Mouse (Mus musculus) kidney, postnatal 0 days (tissue): ENCODE results near the gene Tnfaip3. TPM values are rescaled to one million over a fixed set of nuclear protein-coding genes. Genes with fewer than 3 reads are reported as not detected.

Experiments
- ATAC-seq: fragments of 200-750 bp; cut with Nextera tagmentation; replicated peaks from 2 replicates; pipeline ENCODE4 v1.8.0; 2017; ENCODE audit warnings: low read depth, moderate number of reproducible peaks, moderate TSS enrichment, moderate library complexity; ENCODE audit not compliant: low FRiP score
- DNase-seq: peaks from one replicate; pipeline ENCODE4 v3.0.0-alpha.2; 2016; ENCODE audit warnings: low spot score
- H3K27ac ChIP-seq: fragments of 300-500 bp; sonication (generic); 2 replicates; pipeline ENCODE4 v1.5.1; 2014; ENCODE audit warnings: mild to moderate bottlenecking
- H3K27me3 ChIP-seq: fragments of 300-500 bp; sonication (generic); 2 replicates; pipeline ENCODE4 v1.6.1; 2014; ENCODE audit warnings: low read length, mixed read lengths; ENCODE audit not compliant: insufficient read depth
- H3K36me3 ChIP-seq: fragments of 300-500 bp; sonication (generic); 2 replicates; pipeline ENCODE4 v1.6.1; 2014; ENCODE audit warnings: low read length, mixed read lengths; ENCODE audit not compliant: insufficient read depth
- H3K4me1 ChIP-seq: fragments of 300-500 bp; sonication (generic); replicated peaks from 2 replicates; pipeline ENCODE4 v1.6.1; 2014; ENCODE audit warnings: antibody characterized with exemption, low read length, mixed read lengths; ENCODE audit not compliant: insufficient read depth
- H3K4me2 ChIP-seq: fragments of 300-500 bp; sonication (generic); 2 replicates; pipeline ENCODE4 v1.6.1; 2014; ENCODE audit warnings: mild to moderate bottlenecking, low read length, moderate library complexity, mixed read lengths
- H3K4me3 ChIP-seq: fragments of 300-500 bp; sonication (generic); replicated peaks from 2 replicates; pipeline ENCODE4 v1.5.1; 2014; ENCODE audit warnings: low read depth, low read length
- H3K9ac ChIP-seq: fragments of 300-500 bp; sonication (generic); 2 replicates; pipeline ENCODE4 v1.6.1; 2014; ENCODE audit warnings: low read depth, low read length
- H3K9me3 ChIP-seq: fragments of 300-500 bp; sonication (generic); replicated peaks from 2 replicates; pipeline ENCODE4 v1.6.1; 2016; ENCODE audit warnings: low read length, inconsistent platforms, mixed read lengths
- CTCF ChIP-seq: IDR thresholded peaks from 2 replicates; pipeline ENCODE4 v1.5.1; 2016; ENCODE audit warnings: antibody characterized with exemption, low read depth, mild to moderate bottlenecking, moderate library complexity
- WGBS: fragments of 180-500 bp; shearing (Covaris S2); extraction: QIAGEN DNeasy Blood & Tissue Kit; methylation state at CpG from one replicate; pipeline ENCODE4 v1.1.7; 2014; 5-methylcytosine and 5-hydroxymethylcytosine counted together
- polyA plus RNA-seq: library from polyadenylated mRNA; unstranded; fragments of >200 nt; fragmentation: Nextera tagmentation; extraction: Ambion mirVana; gene quantifications from 2 replicates; pipeline ENCODE4 v1.2.1, GENCODE M21; 2015

Tnfaip3 gene
- polyA plus RNA-seq, 1 experiment from 2014 or later, result 2.5 TPM

DNA sequence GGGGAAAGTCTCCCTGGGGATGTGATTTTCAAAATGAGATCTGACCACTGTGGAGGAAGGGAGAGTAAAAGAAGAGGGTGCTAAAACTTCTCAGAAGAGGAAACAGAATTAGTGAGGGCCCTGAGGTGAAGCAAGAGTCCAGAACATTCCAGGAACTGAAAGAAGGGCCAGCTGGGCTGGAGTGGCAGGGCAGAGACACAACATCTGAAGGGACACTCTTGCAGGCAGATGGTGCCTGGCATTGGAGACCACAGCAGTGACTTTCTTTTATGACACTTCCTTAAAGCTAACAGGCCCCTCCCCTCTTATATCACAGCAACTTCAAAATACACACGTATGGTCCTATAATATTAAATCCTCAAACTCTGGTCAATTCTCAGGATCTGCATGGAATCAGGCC is 18.2 kb upstream of the Tnfaip3 start:
- ATAC-seq, result no peak
- DNase-seq, result no peak
- Histone ChIP-seq H3K9me3 (no peaks in the 10 kb centered on the region), H3K4me1 (no peaks in the 10 kb centered on the region), H3K4me2 (no peak overlapping the region), H3K9ac (no peak overlapping the region), H3K4me3 (no peak overlapping the region), H3K27me3 (no peaks in the 10 kb centered on the region), H3K27ac (no peak overlapping the region), H3K36me3 (no peaks in the 10 kb centered on the region)
- 86% methylated on average over 1 of the region's 1 CpGs for WGBS
- no peak for TF ChIP-seq CTCF

DNA sequence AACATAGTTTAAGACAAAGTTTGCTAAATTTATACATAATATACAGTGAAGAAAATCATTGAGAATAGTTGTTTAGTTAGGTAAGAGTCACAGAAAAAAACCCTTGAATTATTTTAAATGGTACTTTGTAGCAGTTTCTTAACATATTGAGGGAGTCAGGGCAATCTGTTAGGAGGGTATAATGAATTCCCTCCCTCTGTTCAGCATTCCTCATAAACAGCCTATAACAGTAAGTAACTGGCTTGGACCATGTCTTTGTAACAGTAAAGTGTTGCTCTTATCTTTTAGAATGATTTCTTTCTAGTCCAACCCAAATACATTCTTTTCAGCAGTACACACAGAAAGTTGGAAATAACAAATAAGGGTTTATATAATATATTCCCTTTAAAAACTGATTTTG is 16.4 kb upstream of the Tnfaip3 start:
- ATAC-seq, result no peak
- Histone ChIP-seq H3K4me2 (no peak overlapping the region), H3K4me3 (no peak overlapping the region)

DNA sequence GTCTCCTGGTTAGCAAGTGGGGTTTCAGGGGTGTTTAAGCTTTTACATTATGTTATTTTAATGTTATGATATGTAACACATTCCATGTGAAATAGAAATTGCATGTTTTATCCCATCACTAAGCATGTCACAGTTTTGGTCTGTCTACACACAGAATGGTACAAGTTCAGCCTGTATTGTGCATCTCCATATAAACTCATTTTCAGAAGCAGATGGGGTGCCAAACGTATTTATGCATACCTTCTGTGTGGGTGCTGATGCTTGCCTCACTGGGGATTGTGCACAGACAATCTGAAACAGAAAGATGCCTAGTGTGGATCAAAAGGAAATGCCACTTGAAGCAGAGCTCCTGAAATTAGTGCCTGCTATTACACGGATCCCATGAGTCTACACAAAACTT is 15.2 kb upstream of the Tnfaip3 start:
- TF ChIP-seq CTCF, result no peak
- DNase-seq, result no peak
- Histone ChIP-seq H3K27ac (no peak overlapping the region), H3K4me3 (no peak overlapping the region), H3K9me3 (no peaks in the 10 kb centered on the region), H3K4me1 (no peaks in the 10 kb centered on the region), H3K36me3 (no peaks in the 10 kb centered on the region), H3K9ac (no peak overlapping the region), H3K27me3 (no peaks in the 10 kb centered on the region), H3K4me2 (no peak overlapping the region)
- 84% methylated on average over 2 of the region's 2 CpGs for WGBS
- no peak for ATAC-seq

More for the DNA sequence above, 16.4 kb upstream of the Tnfaip3 start:
- Histone ChIP-seq H3K4me1 (no peaks in the 10 kb centered on the region), H3K27me3 (no peaks in the 10 kb centered on the region), H3K9me3 (no peaks in the 10 kb centered on the region), H3K36me3 (no peaks in the 10 kb centered on the region), H3K27ac (no peak overlapping the region), H3K9ac (no peak overlapping the region)
- no peak for TF ChIP-seq CTCF
- no peak for DNase-seq

DNA sequence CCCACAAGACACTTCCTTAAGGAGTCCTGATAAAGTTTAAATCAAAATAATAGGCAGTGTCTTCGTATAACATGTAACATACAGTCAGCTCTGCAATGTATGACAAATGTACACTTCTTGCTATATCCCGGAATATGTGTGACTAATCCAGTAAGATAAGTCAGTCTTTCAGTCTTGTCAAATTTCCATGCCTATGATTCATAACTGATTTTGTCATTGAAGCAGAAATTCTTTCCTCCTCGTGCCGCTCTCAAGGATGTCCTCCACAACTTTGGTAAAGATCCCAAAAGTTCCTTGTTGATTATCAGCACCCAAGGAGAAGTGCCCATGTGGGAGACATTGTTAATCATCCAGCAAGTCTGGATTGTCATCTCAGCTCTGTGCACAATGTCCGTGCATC is 11.3 kb upstream of the Tnfaip3 start:
- H3K9me3 ChIP-seq, result no peaks in the 10 kb centered on the region
- no peak for TF ChIP-seq CTCF
- WGBS, result 89% methylated on average over 5 of the region's 5 CpGs
- H3K27ac ChIP-seq, result no peak overlapping the region
- ATAC-seq, result no peak
- H3K27me3 ChIP-seq, result no peaks in the 10 kb centered on the region
- no peak overlapping the region for H3K4me2 ChIP-seq
- no peaks in the 10 kb centered on the region for H3K36me3 ChIP-seq
- no peak overlapping the region for H3K4me3 ChIP-seq
- H3K9ac ChIP-seq, result no peak overlapping the region
- no peaks in the 10 kb centered on the region for H3K4me1 ChIP-seq
- no peak for DNase-seq

DNA sequence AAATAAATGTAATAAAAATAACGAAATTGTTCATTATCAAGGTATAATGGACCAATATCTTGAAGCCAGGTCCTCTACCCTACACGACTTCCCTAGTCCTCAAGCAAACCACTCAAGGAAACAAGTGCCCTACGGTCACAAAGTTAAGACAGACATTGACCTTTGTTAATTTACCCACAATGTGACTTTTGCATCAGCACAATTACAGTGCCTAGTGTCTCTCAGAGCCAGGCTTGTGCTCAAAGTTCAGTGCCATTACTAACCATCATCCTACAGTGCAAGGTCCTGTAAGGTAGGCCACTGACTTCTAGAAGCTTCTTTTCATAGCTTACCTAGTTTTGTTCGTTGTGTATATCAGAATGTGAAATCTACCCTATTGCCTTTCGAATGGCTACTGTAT is 8.9 kb upstream of the Tnfaip3 start:
- no peak for TF ChIP-seq CTCF
- Histone ChIP-seq H3K4me3 (no peak overlapping the region), H3K9ac (no peak overlapping the region), H3K36me3 (no peaks in the 10 kb centered on the region), H3K27ac (no peak overlapping the region), H3K27me3 (no peaks in the 10 kb centered on the region), H3K4me1 (no peaks in the 10 kb centered on the region), H3K9me3 (no peaks in the 10 kb centered on the region), H3K4me2 (no peak overlapping the region)
- WGBS, result 84% methylated on average over 5 of the region's 5 CpGs
- ATAC-seq (no peak), DNase-seq (no peak)

DNA sequence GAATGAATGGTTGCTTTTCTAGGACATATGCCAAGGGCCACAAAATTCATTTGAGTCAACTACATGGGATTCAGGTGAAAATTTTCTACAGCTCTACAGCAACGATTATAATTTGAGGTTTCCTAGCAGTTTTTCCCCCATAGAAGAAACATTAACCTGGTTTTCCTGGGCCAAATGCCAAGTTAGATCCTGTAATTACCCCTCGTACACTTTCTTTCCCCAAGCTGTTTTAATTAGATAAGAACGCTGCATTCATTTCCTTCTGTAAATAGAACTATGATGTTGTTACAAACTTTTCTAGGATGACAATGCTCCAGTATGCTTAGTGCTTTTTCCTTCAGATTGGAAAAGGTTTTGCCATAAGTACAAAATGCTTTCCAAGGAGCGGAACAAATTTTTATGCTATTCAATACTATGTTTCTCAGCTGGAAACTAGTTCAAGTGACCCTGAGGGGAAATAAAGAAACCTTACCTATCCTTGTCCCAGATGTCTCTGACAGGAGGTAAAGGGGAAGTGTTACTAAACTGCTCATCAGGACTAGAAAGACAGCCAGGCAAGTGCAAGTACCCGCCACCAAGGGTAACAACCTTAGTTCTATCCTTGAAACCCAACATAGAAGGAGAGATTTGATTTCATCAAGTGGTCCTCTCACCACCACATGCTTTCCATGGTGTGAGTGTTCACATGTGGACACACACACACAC is 8.3 kb upstream of the Tnfaip3 start:
- H3K9ac ChIP-seq, result no peak overlapping the region
- no peaks in the 10 kb centered on the region for H3K9me3 ChIP-seq
- no peak overlapping the region for H3K4me2 ChIP-seq
- no peaks in the 10 kb centered on the region for H3K36me3 ChIP-seq
- no peak for TF ChIP-seq CTCF
- ATAC-seq (no peak), DNase-seq (no peak)
- H3K27me3 ChIP-seq, result no peaks in the 10 kb centered on the region
- no peaks in the 10 kb centered on the region for H3K4me1 ChIP-seq
- H3K4me3 ChIP-seq, result no peak overlapping the region
- 59% methylated on average over 5 of the region's 5 CpGs for WGBS
- H3K27ac ChIP-seq, result no peak overlapping the region

DNA sequence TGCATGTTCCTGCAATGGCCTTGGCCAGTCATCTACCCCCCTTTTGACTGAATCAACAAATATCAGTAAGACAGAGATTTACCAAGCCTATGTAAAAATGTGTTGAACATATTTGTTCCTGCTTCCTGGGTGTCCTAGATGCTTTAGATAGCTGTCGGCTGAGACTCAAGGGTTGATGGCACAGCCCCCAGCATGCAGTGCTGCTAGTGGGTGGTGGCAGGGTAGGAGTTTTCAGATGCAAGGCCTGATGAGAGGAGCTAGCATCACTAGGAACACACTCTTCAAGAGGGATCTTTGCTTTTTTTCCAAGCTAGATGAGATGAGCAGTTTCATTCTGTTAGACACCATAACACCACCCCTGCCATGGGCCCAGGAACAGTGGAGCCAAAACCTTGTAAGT is 6.8 kb upstream of the Tnfaip3 start:
- 71% methylated on average over 1 of the region's 1 CpGs for WGBS
- no peaks in the 10 kb centered on the region for H3K9me3 ChIP-seq
- ATAC-seq, result no peak

More for the DNA sequence above, 6.8 kb upstream of the Tnfaip3 start:
- Histone ChIP-seq H3K27ac (no peak overlapping the region), H3K9ac (no peak overlapping the region), H3K4me2 (no peak overlapping the region), H3K27me3 (no peaks in the 10 kb centered on the region), H3K36me3 (no peaks in the 10 kb centered on the region), H3K4me3 (no peak overlapping the region), H3K4me1 (no peaks in the 10 kb centered on the region)
- no peak for TF ChIP-seq CTCF
- DNase-seq, result no peak
